Mouse (Mus musculus) urinary bladder, postnatal 10 days (tissue): ENCODE measurements around the gene Hist2h3c2.
"Not testable (repeated sequence)": the region's sequence is repeated elsewhere in the genome, so short reads cannot be mapped to it uniquely, and the experiment has no call there.

Experiments used
- DNase-seq: peaks from one replicate; pipeline ENCODE4 v3.0.0; 2022; ENCODE audit warnings: low spot score

Gene Hist2h3c2

DNA sequence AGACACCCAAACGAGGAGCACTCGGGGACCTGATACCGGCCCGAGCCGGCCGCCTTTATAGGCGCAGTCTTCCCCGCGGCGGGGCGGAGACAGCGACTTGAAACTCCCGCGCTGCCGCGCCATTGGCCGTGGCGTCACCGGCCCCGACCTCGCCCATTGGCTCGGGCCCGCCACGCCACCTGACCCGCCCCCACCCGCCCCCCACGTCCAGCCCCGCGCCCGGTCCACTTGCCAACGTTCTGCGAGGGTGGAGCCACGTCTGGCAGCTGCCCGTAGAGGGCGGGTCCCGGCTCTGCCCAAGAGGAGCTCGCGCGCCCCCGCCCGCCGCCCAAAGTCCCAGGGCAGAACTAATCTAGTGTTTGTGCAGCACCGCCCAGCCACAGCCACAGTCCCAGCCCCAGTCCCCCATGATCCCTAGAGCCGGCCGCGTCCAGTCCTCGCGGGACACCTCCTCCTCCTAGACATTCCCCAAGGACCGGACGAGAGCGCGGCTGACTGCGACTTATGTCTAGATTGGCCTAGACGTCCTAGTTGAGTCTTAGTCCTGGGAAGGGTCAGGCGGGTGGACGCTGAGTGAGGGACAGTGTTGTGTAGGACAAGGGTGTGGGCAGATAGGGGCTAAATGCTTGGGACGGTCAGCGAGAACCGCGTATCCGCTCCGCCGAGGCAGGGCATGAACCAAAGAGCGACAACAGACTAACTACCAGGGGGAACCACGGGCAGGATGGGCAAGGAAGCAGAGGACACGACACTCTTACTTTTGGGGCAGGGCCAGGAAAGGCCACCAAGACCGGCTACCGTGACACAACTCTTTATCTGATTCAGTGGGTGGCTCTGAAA, at the start of gene Hist2h3c2:
Gene Hist2h3c2 (minus strand): TSS at position 174 of the 840 bp plus-strand sequence.
- not testable (repeated sequence) for DNase-seq

DNA sequence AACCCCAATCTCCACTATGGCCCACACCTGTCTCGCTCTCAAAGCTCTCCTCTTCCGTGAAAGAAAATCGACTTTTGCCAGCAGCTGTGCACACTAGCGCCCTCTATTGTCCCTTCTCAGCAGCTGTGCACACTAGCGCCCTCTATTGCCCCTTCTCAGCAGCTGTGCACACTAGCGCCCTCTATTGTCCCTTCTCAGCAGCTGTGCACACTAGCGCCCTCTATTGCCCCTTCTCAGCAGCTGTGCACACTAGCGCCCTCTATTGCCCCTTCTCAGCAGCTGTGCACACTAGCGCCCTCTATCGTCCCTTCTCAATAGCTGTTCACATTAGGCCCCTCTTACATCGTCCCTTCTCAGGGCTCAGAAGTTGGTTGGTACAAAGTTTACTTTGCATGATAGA, 48.4 kb upstream of the Hist2h3c2 start:
- DNase-seq: not testable (repeated sequence)

DNA sequence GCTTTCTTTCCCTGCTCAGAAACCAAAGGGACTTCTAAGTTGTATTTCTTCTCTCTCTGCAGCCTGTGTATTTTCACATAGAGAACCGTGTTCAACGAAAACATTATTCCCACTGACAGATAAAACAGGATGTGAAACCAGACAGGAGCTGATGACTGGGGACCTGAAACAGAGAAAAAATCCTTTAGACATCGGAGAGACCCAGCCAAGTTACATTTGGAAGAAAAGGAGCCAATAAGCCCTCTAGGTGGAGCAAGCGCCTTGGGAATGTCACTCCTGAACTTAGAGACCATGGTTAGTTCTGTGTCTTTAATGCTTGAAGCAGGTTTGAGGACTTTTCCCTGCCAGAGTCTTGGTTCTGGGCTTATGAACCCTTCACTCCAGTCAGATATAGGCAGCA, 45.5 kb upstream of the Hist2h3c2 start:
- DNase-seq: no peak

DNA sequence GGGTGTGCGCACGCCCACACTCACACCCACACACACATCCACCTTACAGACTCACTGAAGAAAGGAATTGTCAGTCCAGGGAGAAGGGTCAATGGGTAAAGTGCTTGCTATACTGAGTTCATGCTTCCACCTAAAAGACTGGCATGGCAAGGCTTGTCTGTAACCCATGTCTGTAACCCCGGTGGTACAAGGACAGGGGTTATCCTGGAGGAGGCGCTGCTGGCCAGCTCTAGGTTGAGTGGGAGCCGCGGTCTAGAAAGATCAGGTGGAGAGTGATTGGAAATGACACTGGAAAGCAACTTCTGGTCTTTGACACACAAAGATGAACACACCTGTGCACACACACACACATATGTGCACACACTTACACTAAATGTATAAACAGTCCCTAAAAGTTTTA, 41.7 kb upstream of the Hist2h3c2 start:
- DNase-seq: no peak

DNA sequence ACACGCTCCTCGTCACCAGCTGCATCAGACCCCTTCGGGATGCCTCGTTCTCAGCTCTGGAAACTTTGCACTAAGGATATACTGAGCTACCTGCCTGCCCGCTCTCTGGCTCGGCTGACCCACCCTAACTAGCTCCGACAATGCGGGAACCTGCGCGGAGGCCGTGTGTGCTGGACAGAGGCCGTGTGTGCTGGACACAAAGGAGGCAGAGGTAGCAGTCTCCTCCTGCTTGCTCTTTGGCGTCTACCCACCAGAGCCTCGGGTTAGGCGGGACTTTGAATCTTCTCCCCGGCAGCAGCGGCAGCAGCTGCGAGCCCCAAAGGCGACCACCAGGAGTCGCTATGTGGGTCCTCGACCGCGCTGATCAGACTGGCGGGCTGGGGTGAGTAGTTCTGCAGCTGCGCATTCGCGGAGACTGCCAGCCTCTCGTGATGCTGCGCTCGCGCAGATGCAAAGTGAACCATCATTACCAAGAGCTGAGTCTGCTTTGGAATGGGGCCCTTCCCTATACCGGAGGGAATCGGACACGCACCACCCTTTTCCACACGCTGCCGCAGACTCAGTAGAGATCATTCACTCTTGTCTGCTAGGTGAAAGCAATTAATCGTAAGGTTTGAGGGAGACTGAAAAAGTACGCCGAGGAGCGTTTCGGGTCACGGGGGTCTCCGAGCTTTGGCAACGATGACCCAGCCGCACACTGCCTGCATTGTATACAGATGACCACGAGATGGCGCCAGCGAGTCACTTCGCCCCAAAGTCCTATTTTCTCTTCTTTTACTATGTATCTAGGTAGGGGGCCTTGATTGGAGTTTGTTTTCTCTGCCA, 39.1 kb upstream of the Hist2h3c2 start:
- DNase-seq: peak; percentile 70

DNA sequence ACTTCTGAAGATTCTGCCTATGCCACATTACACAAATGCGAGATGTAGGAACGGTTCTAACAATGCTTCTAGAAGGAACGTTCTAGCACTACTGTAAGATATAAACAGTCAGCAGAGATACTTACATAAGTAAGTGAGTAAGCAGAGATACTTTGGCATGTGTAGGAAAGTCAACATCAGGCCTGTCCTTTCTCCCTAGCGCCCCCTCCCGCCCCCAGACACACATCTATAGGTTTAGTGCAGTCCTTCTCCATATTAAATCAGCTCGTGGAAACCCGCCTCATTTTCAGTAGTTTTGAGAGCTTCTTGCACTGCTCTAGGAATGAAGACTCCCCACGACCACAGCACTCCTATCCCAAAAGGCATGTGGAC, 38.5 kb upstream of the Hist2h3c2 start:
- no peak for DNase-seq

DNA sequence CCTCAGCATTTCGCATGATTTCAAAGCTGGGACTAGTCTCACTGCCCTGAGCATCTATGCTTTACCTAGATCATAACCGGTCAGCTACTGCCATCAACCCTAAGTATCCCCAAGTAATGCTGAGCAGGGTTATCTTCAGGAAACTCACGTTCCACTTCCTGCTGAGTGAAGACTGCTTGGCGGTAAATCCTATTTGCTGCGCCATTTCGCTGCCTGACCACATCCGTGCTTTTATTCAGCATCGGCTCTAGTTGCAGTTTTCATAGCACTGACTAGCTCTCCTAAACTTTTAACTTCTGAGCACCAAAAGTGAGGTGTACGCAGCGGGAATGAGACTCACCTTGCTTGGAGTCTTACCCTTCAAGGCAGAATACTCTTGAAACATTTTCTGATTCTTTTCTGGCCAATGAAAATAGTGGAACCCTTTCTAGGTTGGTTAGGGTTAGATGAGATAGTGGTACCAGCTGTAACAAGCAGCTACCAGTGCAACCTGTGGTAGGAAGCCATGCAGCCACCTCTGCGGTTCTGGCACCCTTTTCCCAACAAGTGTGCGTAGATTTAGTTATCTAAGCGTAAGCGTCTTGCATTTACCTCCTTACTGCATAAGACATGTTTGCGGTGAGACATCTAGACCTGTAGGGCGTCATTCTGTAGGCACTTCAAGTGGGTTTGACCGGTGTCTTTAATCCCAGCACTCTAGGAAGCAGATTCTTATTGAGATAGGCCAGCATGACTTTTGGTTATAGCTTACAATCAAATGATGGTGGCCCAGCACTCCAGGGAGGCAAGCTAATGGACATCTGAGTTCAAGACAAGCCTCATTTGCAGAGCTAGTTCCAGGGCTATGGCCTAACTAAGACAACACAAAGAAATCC, 34.9 kb upstream of the Hist2h3c2 start:
- DNase-seq: no peak

DNA sequence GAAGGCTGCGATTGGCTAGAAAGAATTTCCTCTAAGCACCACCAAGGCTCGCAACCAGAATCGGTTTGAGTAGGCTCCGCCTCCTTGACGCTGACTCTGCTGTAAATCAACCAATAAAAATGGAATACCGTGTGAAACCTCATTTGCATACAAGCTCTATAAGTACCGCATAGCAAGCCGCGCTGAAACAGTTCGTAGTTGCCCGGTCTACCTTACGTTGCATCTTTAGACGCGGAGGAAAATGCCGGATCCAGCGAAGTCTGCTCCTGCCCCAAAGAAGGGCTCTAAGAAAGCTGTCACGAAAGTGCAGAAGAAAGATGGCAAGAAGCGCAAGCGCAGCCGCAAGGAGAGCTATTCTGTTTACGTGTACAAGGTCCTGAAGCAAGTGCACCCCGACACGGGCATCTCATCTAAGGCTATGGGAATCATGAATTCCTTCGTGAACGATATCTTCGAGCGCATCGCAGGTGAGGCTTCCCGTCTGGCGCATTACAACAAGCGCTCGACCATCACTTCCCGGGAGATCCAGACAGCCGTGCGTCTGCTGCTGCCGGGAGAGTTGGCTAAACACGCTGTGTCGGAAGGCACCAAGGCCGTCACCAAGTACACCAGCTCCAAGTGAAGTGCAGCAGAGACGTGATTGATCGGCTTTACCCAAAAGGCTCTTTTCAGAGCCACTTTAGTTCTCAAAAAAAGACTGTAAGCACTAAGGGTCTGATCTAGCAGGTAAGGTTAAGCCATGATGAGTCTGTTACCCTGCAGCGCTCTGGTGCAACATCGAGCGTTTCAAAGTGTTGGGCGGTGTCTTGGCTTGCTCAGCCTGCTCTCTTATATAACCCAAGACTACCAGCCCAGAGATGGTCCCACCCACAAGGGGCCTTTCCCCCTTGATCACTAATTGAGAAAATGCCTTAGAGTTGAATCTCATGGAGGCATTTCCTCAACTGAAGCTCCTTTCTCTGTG, 30.9 kb upstream of the Hist2h3c2 start, which contains the start of gene Hist2h2bb:
Gene Hist2h2bb (plus strand): TSS at position 242 of the 964 bp plus-strand sequence.
- peak; percentile 33 for DNase-seq

DNA sequence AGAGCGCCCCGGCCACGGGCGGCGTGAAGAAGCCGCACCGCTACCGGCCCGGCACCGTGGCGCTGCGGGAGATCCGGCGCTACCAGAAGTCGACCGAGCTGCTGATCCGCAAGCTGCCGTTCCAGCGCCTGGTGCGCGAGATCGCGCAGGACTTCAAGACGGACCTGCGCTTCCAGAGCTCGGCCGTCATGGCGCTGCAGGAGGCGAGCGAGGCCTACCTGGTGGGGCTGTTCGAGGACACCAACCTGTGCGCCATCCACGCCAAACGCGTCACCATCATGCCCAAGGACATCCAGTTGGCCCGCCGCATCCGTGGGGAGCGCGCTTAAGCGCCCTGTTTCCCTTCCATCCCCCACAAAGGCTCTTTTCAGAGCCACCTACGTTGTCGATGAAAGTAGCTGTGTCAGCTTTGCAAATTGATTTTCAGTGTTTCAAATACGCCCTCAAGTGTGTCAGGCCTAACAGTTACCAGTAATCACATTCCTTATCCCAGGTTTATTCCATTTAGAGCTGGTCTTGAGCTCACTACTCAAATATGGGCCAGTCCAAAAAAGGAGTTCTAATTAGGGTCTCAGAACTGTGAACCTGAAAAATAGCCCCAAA, 29.9 kb upstream of the Hist2h3c2 start:
- not testable (repeated sequence) for DNase-seq

DNA sequence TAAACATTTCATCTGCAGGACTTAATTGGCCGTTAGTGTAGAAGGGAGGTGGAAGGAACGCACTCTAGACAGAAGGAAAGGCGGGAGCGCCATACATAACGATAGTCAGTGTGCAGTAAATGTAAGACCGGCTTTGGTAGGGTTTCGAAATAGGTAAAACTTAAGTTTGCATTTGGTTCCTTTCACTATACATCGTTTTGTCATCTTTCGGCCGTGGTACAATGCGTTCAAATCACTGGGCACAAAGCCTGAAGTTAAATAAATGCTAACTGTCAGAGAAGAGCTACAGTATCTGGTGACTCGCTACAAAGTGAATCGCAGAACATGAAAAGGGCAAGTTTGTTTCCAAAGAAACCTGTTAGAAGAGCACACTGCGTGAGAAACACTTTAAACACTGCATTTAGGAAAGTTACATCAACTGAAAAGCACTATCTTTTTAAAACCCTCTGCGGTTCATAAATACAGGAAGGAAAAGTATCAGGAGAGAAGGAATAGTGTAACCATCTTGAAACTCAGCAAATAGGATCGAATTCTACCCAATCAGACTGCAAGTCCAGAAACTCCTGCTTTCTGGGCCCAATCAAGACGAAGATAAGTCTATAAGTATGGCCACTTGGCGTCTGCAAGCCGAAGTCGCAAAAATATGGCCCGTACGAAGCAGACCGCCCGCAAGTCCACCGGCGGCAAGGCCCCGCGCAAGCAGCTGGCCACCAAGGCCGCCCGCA, 29.3 kb upstream of the Hist2h3c2 start, which contains the start of gene Hist2h3b:
Gene Hist2h3b (plus strand): TSS at position 604 of the 725 bp plus-strand sequence.
- peak; percentile 35 for DNase-seq

DNA sequence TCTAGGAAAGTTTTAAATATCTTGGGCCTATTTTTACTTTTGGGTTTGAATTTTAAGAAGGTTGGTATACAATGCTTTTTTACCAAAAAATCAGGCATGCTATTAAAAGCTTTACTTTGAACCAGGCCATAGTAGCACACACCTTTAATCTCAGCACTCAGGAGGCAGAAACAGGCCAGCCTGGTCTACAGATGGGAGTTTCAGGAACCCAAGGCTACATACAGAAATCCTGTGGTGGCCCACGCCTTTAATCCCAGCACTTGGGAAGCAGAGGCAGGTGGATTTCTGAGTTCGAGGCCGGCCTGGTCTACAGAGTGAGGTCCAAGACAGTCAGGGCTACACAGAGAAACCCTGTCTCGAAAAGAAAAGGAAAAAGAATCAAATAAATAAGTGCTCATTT, 28.6 kb upstream of the Hist2h3c2 start:
- DNase-seq: no peak

DNA sequence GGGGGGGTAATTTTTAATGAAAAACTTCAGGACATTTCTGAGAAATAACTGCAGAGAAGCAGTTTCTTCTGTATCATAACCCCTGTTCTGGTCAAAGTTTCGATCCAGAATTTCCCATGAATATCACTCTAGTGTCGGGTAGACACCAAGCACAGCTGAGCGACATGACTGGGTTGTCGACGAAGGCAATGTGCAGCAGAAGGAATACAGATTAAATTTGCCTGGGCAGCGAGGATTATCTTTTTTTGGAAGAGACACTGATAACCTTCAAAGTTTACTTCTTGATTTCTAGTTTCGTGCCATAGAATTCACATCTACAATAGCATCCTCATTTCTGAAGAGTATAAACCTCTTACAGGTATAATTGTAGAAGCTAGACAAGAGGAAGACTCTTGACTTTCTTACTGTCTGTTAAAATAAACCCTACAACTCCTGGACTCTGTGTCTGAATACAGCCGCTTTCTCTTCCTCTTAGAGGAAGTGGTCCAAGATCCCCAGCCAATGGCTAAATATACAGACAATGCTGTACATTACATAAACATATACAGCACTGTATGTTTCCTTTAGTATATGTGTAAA, 27.3 kb upstream of the Hist2h3c2 start:
- DNase-seq: no peak

DNA sequence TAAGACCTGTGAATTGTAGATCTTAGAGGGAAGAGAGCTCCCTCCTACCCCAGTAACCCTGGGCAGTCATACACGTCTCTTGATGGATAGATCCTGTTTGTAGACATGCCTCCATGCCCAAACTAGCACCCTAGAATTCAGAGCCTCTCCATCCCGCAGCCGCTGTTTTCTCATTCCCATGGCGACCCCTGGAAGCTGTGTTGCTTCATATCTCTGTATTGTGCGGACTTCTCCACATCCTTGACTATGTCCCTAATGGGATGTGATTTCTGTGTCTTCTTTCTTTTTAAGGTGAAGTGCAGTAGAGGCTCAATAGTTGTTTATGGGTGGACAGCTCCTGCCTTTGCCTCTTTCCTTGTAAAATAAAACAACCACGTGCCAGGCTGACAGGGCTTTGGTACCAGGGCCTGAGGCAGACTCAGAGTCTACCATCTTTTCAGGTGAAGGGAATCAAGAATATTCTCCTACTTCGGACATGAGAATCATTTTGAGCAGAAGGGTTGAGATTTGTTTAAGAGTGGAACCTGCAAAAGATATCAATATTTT, 25.6 kb upstream of the Hist2h3c2 start:
- no peak for DNase-seq

DNA sequence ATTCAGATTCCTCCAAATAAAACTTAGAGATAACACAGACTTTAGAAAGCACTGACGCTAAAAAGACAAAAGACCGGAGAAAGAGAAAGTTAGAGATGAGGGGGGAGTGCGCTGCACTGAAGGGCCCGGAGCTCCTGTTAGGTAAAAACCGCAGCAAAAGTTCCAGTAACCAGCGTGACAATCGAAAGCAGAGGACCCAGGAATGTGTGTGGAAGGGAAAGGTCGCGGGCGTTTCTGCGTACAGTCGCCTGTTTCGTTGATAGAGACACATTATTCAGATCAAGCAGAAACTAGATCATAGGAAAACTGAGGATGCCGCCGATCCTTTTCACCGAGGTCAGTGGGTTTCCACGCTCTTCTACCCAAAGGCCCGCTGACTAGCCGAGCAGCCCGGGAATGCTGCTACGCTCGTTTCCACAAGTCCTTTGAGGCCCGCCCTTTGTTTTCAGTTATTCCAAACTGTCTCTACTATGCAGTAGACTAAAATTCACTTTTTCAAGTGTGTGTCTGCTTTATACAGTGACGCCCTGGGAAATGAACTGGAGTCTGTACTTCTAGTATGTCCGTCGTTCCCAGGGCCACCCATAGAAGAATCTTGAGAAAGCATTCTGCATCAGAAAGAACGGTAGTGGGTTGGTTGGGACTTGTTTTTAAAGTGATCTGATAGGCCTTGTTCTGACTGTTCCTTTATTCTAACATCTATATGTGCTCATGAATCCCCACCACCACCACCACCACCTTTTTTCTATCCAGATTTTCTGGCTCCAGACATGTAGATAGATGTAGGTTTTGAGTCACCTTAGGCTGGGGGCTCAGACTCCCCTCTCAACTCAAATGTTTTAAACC, 24.9 kb upstream of the Hist2h3c2 start:
- DNase-seq: no peak

DNA sequence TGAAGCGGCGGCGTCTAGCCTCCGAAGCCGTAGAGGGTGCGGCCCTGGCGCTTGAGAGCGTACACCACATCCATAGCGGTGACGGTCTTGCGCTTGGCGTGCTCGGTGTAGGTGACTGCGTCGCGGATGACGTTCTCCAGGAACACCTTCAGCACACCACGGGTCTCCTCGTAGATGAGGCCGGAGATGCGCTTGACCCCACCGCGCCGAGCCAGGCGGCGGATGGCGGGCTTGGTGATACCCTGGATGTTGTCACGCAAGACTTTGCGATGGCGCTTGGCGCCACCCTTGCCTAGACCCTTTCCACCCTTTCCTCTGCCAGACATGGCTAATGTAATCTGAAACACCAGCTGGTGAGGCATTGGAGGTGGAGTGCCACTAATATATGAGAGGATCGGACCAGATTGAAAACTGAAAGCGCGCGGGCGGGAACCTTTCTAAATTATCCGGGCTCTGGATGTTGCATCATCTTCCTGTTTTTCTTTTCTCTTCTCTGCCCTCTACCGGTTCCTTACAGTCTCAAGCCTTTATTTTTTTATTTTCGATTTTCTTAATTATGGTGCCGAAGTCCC, 24.1 kb upstream of the Hist2h3c2 start, which contains the start of gene Hist2h4:
Gene Hist2h4 (minus strand): TSS at position 333 of the 572 bp plus-strand sequence.
- peak; percentile 83 for DNase-seq

DNA sequence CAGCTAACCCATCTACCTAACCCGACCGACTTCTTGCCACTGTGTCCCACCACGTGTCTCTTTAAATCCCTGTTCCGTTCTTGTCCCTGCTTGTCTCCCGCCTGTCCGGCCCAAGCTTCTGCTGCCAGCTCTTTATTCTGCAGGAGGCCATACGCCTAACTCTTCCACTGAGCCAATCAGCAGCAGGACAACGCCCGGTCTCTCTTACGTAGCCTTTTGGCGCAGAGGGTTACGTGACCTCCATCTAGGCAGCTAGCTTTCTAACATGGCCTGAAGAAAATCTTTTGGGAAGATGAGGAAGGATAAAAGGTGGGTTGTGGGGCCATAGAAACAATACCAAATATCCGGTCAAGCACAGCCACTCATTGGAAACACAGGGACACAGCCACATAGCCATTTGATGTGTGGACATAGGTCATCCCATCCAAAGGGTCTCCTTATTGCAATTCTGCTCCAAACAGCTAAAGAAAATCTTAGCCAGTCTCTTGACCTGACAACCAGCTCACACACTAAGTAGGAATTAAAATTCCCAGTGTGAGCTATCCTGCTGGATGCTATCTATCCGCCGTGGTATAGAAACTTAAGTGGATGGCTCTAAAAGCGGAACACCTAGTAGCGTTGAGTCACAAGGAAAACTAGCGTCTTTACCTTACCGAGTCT, 23.4 kb upstream of the Hist2h3c2 start:
- peak; percentile 30 for DNase-seq

DNA sequence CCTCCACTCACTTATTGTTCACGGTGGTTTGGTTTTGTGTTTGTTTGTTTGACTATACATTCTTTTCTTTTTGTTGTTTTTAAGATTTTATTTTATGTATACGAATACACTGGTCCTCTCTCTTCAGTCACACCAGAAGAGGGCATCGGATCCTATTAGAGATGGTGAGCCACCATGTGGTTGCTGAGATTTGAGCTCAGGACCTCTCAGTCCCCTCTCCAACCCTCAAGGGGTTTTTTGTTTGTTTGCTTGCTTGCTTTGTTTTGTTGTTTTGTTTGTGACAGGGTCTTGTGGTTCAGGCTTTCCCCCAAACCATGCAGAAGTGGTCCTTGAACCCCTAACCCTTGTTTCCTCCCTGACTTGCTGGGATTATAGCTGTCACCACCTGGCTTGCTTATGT, 22.7 kb upstream of the Hist2h3c2 start:
- DNase-seq: no peak
